Mouse (Mus musculus) heart, embryonic 13.5 days (tissue): Measurements from ENCODE around the gene Cep72. TPM values are rescaled to one million over a fixed set of nuclear protein-coding genes. Genes with fewer than 3 reads are reported as not detected.
"Not testable (repeated sequence)": the region's sequence is repeated elsewhere in the genome, so short reads cannot be mapped to it uniquely, and the experiment has no call there.

ENCODE experiments used
- ATAC-seq: fragments of 200-750 bp; cut with Nextera tagmentation; 2 replicates; pipeline ENCODE4 v1.8.0; 2017; ENCODE audit warnings: moderate TSS enrichment; ENCODE audit not compliant: insufficient number of reproducible peaks, low FRiP score, low TSS enrichment; ENCODE audit errors: extremely low read depth
- H3K27ac ChIP-seq: fragments of 300-500 bp; sonication (generic); replicated peaks from 2 replicates; pipeline ENCODE4 v1.5.1; 2015; ENCODE audit warnings: moderate library complexity, mild to moderate bottlenecking, inconsistent platforms
- H3K27me3 ChIP-seq: fragments of 300-500 bp; sonication (generic); replicated peaks from 2 replicates; pipeline ENCODE4 v1.6.1; 2015; ENCODE audit warnings: mild to moderate bottlenecking, inconsistent platforms
- H3K36me3 ChIP-seq: fragments of 300-500 bp; sonication (generic); 2 replicates; pipeline ENCODE4 v1.6.1; 2015; ENCODE audit warnings: mild to moderate bottlenecking, inconsistent platforms
- H3K4me1 ChIP-seq: fragments of 300-500 bp; sonication (generic); 2 replicates; pipeline ENCODE4 v1.6.1; 2015; ENCODE audit warnings: inconsistent platforms
- H3K4me2 ChIP-seq: fragments of 300-500 bp; sonication (generic); 2 replicates; pipeline ENCODE4 v1.6.1; 2015; ENCODE audit warnings: inconsistent platforms, mild to moderate bottlenecking, moderate library complexity
- H3K4me3 ChIP-seq: fragments of 300-500 bp; sonication (generic); 2 replicates; pipeline ENCODE4 v1.5.1; 2015; ENCODE audit warnings: moderate library complexity, mild to moderate bottlenecking, inconsistent platforms
- H3K9ac ChIP-seq: fragments of 300-500 bp; sonication (generic); 2 replicates; pipeline ENCODE4 v1.6.1; 2015; ENCODE audit warnings: inconsistent platforms, mild to moderate bottlenecking, moderate library complexity
- H3K9me3 ChIP-seq: fragments of 300-500 bp; sonication (generic); 2 replicates; pipeline ENCODE4 v1.6.1; 2016; ENCODE audit warnings: inconsistent platforms
- WGBS: fragments of 180-500 bp; shearing (Covaris S2); methylation state at CpG from one replicate; pipeline ENCODE4 v1.1.7; 2015; ENCODE audit warnings: mixed read lengths; 5-methylcytosine and 5-hydroxymethylcytosine counted together
- polyA plus RNA-seq: library from polyadenylated mRNA; unstranded; fragments of >200 nt; fragmentation: Nextera tagmentation; extraction: Ambion mirVana; gene quantifications from 2 replicates; pipeline ENCODE4 v1.2.1, GENCODE M21; 2015

The Cep72 gene
- polyA plus RNA-seq, 1 experiment from 2014 or later, result 11.5 TPM

DNA sequence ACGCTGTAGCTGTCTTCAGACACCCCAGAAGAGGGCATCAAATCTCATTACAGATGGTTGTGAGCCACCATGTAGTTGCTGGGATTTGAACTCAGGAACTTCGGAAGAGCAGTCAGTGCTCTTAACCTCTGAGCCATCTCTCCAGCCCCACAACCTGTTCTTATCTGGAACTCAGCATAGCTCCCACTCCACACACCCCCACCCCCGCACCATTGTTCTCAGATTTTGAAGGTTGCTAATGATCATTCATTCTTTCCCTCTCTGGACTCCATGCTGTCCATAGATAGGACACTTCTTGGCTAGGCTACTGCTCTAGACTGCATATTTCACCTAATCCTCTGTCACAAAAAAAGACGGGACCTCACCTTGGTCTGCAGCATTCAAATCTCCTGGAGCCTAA, 55.2 kb downstream of the Cep72 start:
- WGBS, result 81% methylated on average over 4 of the region's 4 CpGs
- not testable (repeated sequence) for H3K9me3 ChIP-seq, H3K4me3 ChIP-seq, H3K9ac ChIP-seq, ATAC-seq, H3K4me2 ChIP-seq, H3K36me3 ChIP-seq, H3K27ac ChIP-seq
- peaks cover 27% of the 10 kb centered on the region for H3K27me3 ChIP-seq
- peaks cover 23% of the 10 kb centered on the region for H3K4me1 ChIP-seq

DNA sequence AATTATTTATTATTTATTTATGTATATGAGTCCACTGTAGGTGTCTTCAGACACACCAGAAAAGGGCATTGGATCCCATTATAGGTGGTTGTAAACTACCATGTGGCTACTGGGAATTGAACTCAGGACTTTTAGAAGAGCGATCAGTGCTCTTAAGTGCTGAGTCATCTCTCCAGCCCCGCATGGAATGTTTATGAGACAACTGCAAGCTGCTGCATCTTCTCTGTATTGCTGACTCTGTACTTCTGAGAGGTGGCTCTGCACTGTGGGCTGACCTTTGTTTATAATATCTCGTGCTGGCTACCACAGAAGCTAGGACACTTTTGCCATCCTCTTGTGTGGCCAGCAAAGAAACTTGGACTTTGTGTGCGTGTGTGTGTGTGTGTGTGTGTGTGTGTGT, 60.6 kb downstream of the Cep72 start:
- no peaks in the 10 kb centered on the region for H3K4me1 ChIP-seq
- H3K4me2 ChIP-seq, result no peak overlapping the region
- ATAC-seq, result no peak
- peaks cover 10% of the 10 kb centered on the region; the same call in 1 of the 2 replicates for H3K27me3 ChIP-seq
- no peak overlapping the region for H3K27ac ChIP-seq
- WGBS, result 68% methylated on average over 4 of the region's 4 CpGs
- H3K36me3 ChIP-seq, result no peaks in the 10 kb centered on the region
- H3K9ac ChIP-seq, result no peak overlapping the region
- no peak overlapping the region for H3K4me3 ChIP-seq
- H3K9me3 ChIP-seq, result no peaks in the 10 kb centered on the region

DNA sequence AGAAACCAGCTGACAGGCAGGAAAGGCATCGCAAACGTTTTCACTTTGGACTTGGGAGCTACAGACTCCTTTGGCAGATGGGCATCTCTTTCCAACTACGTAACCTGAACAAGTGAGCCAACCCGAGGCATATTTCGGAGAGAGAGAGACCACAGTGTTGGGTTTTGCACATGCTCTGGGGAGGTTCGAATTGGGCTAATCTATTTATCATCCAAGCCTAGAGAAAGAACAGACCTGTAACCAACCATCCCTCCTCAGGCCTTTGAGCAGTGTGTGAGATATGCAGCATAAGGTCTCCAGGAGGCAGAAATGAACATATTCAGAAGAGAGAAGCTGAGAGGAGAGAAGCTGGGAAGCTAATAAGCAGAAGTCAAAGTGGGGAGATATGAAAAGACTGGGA, 61.1 kb downstream of the Cep72 start:
- H3K36me3 ChIP-seq, result no peaks in the 10 kb centered on the region
- no peaks in the 10 kb centered on the region for H3K4me1 ChIP-seq
- H3K9me3 ChIP-seq, result no peaks in the 10 kb centered on the region
- H3K27ac ChIP-seq, result no peak overlapping the region
- no peak for ATAC-seq
- no peak overlapping the region for H3K4me2 ChIP-seq
- H3K4me3 ChIP-seq, result no peak overlapping the region
- WGBS, result 71% methylated on average over 6 of the region's 6 CpGs
- H3K9ac ChIP-seq, result no peak overlapping the region
- H3K27me3 ChIP-seq, result peaks cover 8% of the 10 kb centered on the region; the same call in 1 of the 2 replicates

DNA sequence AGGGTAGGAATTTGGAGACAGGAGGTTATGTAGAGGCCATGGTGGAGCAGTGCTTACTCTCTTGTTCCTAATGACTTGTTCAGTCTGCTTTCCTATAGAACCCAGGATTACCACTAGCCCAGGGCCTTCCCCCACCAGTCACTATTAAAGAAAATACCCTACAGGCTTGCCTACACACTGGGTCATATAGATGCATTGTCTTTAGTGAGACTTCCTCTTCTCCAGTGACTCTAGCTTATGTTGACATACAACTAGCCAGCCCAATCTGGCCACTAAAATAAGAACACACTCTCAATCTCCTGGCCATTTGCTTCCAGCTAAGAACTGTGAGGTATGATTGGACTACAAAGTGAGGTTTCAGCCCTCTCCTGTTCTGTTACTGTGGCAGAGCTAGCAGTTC, 61.6 kb downstream of the Cep72 start:
- H3K9me3 ChIP-seq, result no peaks in the 10 kb centered on the region
- no peak overlapping the region for H3K4me3 ChIP-seq
- no peaks in the 10 kb centered on the region for H3K4me1 ChIP-seq
- H3K27ac ChIP-seq, result no peak overlapping the region
- H3K9ac ChIP-seq, result no peak overlapping the region
- H3K27me3 ChIP-seq, result peaks cover 8% of the 10 kb centered on the region; the same call in 1 of the 2 replicates
- H3K4me2 ChIP-seq, result no peak overlapping the region
- no peaks in the 10 kb centered on the region for H3K36me3 ChIP-seq
- no peak for ATAC-seq

DNA sequence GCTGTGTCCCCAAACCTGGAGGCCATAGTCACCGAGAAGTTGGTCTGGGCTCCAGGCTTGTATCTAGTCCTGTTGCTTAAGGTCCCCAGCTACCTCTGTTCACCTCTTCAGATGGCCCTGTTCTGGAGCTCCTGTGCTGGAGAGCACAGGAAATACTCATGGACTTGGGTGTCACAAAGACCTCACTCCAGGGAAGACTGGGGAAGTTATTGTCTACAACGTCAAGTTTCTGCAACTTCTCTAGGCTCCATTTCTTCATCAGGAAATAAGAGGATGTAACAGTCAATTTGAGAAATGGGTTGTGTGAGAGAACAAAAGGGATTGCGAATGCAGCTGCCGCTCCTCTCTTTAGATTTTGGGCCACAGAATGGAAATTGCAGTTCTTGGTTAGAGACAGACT, 65.6 kb downstream of the Cep72 start:
- Histone ChIP-seq H3K9me3 (no peaks in the 10 kb centered on the region), H3K36me3 (no peaks in the 10 kb centered on the region), H3K4me2 (no peak overlapping the region), H3K27ac (no peak overlapping the region), H3K4me1 (no peaks in the 10 kb centered on the region), H3K27me3 (peaks cover 4% of the 10 kb centered on the region; the same call in 1 of the 2 replicates), H3K9ac (no peak overlapping the region), H3K4me3 (no peak overlapping the region)
- 72% methylated on average over 4 of the region's 4 CpGs for WGBS
- no peak for ATAC-seq

DNA sequence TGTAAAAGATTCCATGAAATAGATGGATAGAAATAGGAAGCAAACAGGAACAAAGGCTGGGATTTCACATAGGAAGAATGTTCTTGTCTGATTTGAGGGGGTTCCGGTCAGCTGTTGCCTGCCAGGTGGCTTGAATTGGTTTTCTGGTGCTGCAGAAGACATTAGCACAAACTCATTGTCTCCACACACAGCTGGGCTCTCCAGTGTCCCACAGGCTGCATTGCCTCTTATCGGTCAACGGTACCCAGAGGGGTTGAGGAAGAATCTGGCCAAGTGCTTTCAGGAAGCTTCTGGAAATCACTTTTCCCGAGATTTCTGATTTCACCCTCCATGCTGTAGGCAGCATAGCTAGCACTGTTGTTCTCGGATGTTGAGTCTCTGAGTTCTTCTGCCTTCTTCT, 70.8 kb downstream of the Cep72 start:
- no peaks in the 10 kb centered on the region for H3K27me3 ChIP-seq
- H3K4me2 ChIP-seq, result no peak overlapping the region
- H3K4me1 ChIP-seq, result peaks cover 11% of the 10 kb centered on the region
- H3K9me3 ChIP-seq, result no peaks in the 10 kb centered on the region
- no peak overlapping the region for H3K27ac ChIP-seq
- H3K36me3 ChIP-seq, result no peaks in the 10 kb centered on the region
- no peak overlapping the region for H3K4me3 ChIP-seq
- ATAC-seq, result no peak
- 54% methylated on average over 5 of the region's 5 CpGs for WGBS
- no peak overlapping the region for H3K9ac ChIP-seq

DNA sequence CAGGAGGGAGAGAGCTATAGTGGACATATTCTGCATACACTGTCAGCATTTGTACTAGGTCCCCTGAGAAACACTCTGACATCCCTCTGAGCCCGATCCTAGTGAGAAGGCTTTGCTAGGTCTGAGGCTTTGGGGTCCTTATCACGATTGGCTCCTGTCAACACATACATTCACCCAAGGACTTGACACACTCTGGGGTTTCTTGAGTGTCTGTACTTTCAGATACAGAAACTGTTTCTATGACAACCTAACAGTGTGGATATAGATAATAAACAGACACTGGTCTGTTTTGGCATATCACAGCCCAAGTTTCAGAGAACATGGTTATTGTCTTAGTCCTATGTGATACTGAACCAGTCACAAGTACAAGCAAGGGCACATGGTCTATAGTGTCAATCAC, 71.3 kb downstream of the Cep72 start:
- no peaks in the 10 kb centered on the region for H3K36me3 ChIP-seq
- H3K27me3 ChIP-seq, result no peaks in the 10 kb centered on the region
- H3K4me1 ChIP-seq, result peaks cover 11% of the 10 kb centered on the region
- H3K4me3 ChIP-seq, result no peak overlapping the region
- no peak overlapping the region for H3K9ac ChIP-seq
- H3K9me3 ChIP-seq, result no peaks in the 10 kb centered on the region
- 12% methylated on average over 2 of the region's 2 CpGs for WGBS
- no peak overlapping the region for H3K4me2 ChIP-seq
- no peak for ATAC-seq
- H3K27ac ChIP-seq, result no peak overlapping the region

DNA sequence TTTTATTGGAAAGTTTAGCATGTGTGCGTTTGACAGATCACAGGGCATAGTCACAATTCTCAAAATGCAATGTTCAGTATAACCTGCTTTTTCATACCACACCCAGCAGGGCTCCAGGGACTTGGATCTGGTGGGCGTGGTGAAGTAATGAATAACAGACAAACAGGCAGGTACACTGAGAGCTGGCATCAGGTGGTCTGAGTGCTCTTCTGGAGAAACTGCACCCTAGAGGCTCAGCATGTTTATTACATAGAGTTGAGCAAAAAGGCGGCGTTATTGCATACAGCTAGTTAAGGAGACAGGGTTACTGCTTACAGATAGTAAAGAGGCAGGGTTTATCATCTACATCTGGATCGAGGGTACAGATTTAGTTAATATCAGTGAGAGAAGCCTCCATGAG, 71.8 kb downstream of the Cep72 start:
- no peaks in the 10 kb centered on the region for H3K36me3 ChIP-seq
- WGBS, result 70% methylated on average over 5 of the region's 5 CpGs
- ATAC-seq, result no peak

More for the DNA sequence above, 71.8 kb downstream of the Cep72 start:
- Histone ChIP-seq H3K4me2 (no peak overlapping the region), H3K9ac (no peak overlapping the region), H3K27me3 (no peaks in the 10 kb centered on the region), H3K4me1 (peaks cover 11% of the 10 kb centered on the region), H3K27ac (no peak overlapping the region), H3K4me3 (no peak overlapping the region), H3K9me3 (no peaks in the 10 kb centered on the region)

Other genes starting within 250 kb of the Cep72 start
- gene Nkd2, start 214.7 kb downstream of the Cep72 start, polyA plus RNA-seq, result 3.4 and 3.9 TPM in 2 replicates
- 32.0 and 35.2 TPM in 2 replicates for gene Trip13, start 124.5 kb downstream of the Cep72 start, polyA plus RNA-seq
- gene Brd9, start 124.5 kb downstream of the Cep72 start, polyA plus RNA-seq, result 37.4 and 38.7 TPM in 2 replicates
- gene Zdhhc11, start 98.4 kb downstream of the Cep72 start, polyA plus RNA-seq, result not detected in 2 replicates
- 3.2 and 3.6 TPM in 2 replicates for gene Tppp, start 52.9 kb downstream of the Cep72 start, polyA plus RNA-seq
- gene Slc9a3, start 59.2 kb upstream of the Cep72 start, polyA plus RNA-seq, result not detected in 2 replicates
- 46.9 and 56.7 TPM in 2 replicates for gene Exoc3, start 146.4 kb upstream of the Cep72 start, polyA plus RNA-seq
- gene Ahrr, start 230.0 kb upstream of the Cep72 start, polyA plus RNA-seq, result 0.51 and 0.61 TPM in 2 replicates